Mouse (Mus musculus) liver, embryonic 13.5 days (tissue): Measurements from ENCODE around the gene Spem2. TPM values are rescaled to one million over a fixed set of nuclear protein-coding genes. Genes with fewer than 3 reads are reported as not detected.
A peak's percentile ranks its signal among the peaks of the same experiment; 100 is the strongest.

Source experiments
- ATAC-seq: fragments of 200-750 bp; cut with Nextera tagmentation; 2 replicates; pipeline ENCODE4 v1.8.0; 2017; ENCODE audit warnings: low read depth, mild to moderate bottlenecking, moderate number of reproducible peaks, moderate library complexity
- DNase-seq: peaks from one replicate; pipeline ENCODE4 v3.0.0; 2022
- H3K27ac ChIP-seq: fragments of 300-500 bp; sonication (generic); 2 replicates; pipeline ENCODE4 v1.5.1; 2015; ENCODE audit warnings: moderate library complexity, mild to moderate bottlenecking, inconsistent platforms
- H3K27me3 ChIP-seq: fragments of 300-500 bp; sonication (generic); 2 replicates; pipeline ENCODE4 v1.6.1; 2015; ENCODE audit warnings: mild to moderate bottlenecking, inconsistent platforms
- H3K36me3 ChIP-seq: fragments of 300-500 bp; sonication (generic); 2 replicates; pipeline ENCODE4 v1.6.1; 2015; ENCODE audit warnings: mild to moderate bottlenecking, inconsistent platforms
- H3K4me1 ChIP-seq: fragments of 300-500 bp; sonication (generic); replicated peaks from 2 replicates; pipeline ENCODE4 v1.6.1; 2015; ENCODE audit warnings: inconsistent platforms
- H3K4me2 ChIP-seq: fragments of 300-500 bp; sonication (generic); 2 replicates; pipeline ENCODE4 v1.6.1; 2015; ENCODE audit warnings: inconsistent platforms, mild to moderate bottlenecking, moderate library complexity
- H3K4me3 ChIP-seq: fragments of 300-500 bp; sonication (generic); replicated peaks from 2 replicates; pipeline ENCODE4 v1.5.1; 2015; ENCODE audit warnings: mild to moderate bottlenecking, inconsistent platforms
- H3K9ac ChIP-seq: fragments of 300-500 bp; sonication (generic); 2 replicates; pipeline ENCODE4 v1.6.1; 2015; ENCODE audit warnings: mild to moderate bottlenecking, inconsistent platforms
- H3K9me3 ChIP-seq: fragments of 300-500 bp; sonication (generic); replicated peaks from 2 replicates; pipeline ENCODE4 v1.6.1; 2016; ENCODE audit warnings: inconsistent platforms
- WGBS: fragments of 180-500 bp; shearing (Covaris S2); methylation state at CpG from one replicate; pipeline ENCODE4 v1.1.7; 2015; ENCODE audit not compliant: insufficient replicate concordance; 5-methylcytosine and 5-hydroxymethylcytosine counted together
- polyA plus RNA-seq: library from polyadenylated mRNA; unstranded; fragments of >200 nt; fragmentation: Nextera tagmentation; extraction: Ambion mirVana; gene quantifications from 2 replicates; pipeline ENCODE4 v1.2.1, GENCODE M21; 2015

The Spem2 gene
- polyA plus RNA-seq, 1 experiment from 2014 or later: not detected

GRCm38 (mm10) chr11:69795983-69796435 is 22.3 kb downstream of the Spem2 start:
- DNase-seq (no peak), ATAC-seq (no peak)
- 4% methylated on average over 13 of the region's 13 CpGs for WGBS
- H3K27ac ChIP-seq: no peak overlapping the region
- peak overlapping the region; percentile 59 for H3K4me3 ChIP-seq
- peaks cover 26% of the 10 kb centered on the region for H3K4me1 ChIP-seq
- peak overlapping the region; percentile 94 for H3K4me2 ChIP-seq
- peak overlapping the region; percentile 63 for H3K9ac ChIP-seq
- peaks cover 82% of the 10 kb centered on the region for H3K27me3 ChIP-seq
- H3K36me3 ChIP-seq: no peaks in the 10 kb centered on the region
- H3K9me3 ChIP-seq: no peaks in the 10 kb centered on the region

GRCm38 (mm10) chr11:69795168-69795982 is 22.9 kb downstream of the Spem2 start, which contains the start of gene Chrnb1:
TSS of gene Chrnb1 (minus strand) at chr11:69795943.
- peaks cover 19% of the 10 kb centered on the region for H3K4me1 ChIP-seq
- H3K36me3 ChIP-seq: no peaks in the 10 kb centered on the region
- WGBS: 1% methylated on average over 52 of the region's 52 CpGs
- H3K9me3 ChIP-seq: no peaks in the 10 kb centered on the region
- H3K27me3 ChIP-seq: peaks cover 75% of the 10 kb centered on the region
- H3K9ac ChIP-seq: peak within 1 kb of the TSS; percentile 63
- peak; percentile 99 for ATAC-seq
- H3K4me2 ChIP-seq: peak within 1 kb of the TSS; percentile 94
- DNase-seq: peak; percentile 96
- H3K27ac ChIP-seq: peak within 1 kb of the TSS; percentile 54; the same call in 1 of the 2 replicates
- H3K4me3 ChIP-seq: peak within 1 kb of the TSS; percentile 59

- Histone ChIP-seq H3K4me2 (no peak overlapping the region), H3K9ac (no peak overlapping the region), H3K9me3 (no peaks in the 10 kb centered on the region), H3K4me1 (peaks cover 18% of the 10 kb centered on the region), H3K36me3 (no peaks in the 10 kb centered on the region), H3K27me3 (peaks cover 56% of the 10 kb centered on the region), H3K27ac (no peak overlapping the region), H3K4me3 (no peak overlapping the region)
- WGBS: 40% methylated on average over 5 of the region's 5 CpGs
- ATAC-seq: no peak
- no peak for DNase-seq
Measured at GRCm38 (mm10) chr11:69793429-69793828, 24.8 kb downstream of the Spem2 start.

GRCm38 (mm10) chr11:69791420-69791819 is 26.8 kb downstream of the Spem2 start:
- ATAC-seq (no peak), DNase-seq (no peak)
- Histone ChIP-seq H3K9ac (no peak overlapping the region), H3K4me2 (no peak overlapping the region), H3K4me1 (peaks cover 18% of the 10 kb centered on the region), H3K27me3 (peaks cover 36% of the 10 kb centered on the region), H3K27ac (no peak overlapping the region), H3K4me3 (no peak overlapping the region), H3K36me3 (no peaks in the 10 kb centered on the region), H3K9me3 (no peaks in the 10 kb centered on the region)
- 50% methylated on average over 5 of the region's 5 CpGs for WGBS

GRCm38 (mm10) chr11:69789431-69789830 is 28.8 kb downstream of the Spem2 start:
- H3K27ac ChIP-seq: no peak overlapping the region
- ATAC-seq (no peak), DNase-seq (no peak)
- no peak overlapping the region for H3K4me2 ChIP-seq
- peaks cover 17% of the 10 kb centered on the region for H3K4me1 ChIP-seq
- no peak overlapping the region for H3K4me3 ChIP-seq
- 52% methylated on average over 5 of the region's 5 CpGs for WGBS
- H3K9me3 ChIP-seq: no peaks in the 10 kb centered on the region
- no peak overlapping the region; the same call in 1 of the 2 replicates for H3K9ac ChIP-seq
- no peaks in the 10 kb centered on the region for H3K36me3 ChIP-seq
- H3K27me3 ChIP-seq: peaks cover 28% of the 10 kb centered on the region

GRCm38 (mm10) chr11:69787306-69787705 is 31.0 kb downstream of the Spem2 start:
- Histone ChIP-seq H3K27ac (no peak overlapping the region), H3K4me2 (no peak overlapping the region), H3K4me1 (peaks cover 22% of the 10 kb centered on the region), H3K9me3 (no peaks in the 10 kb centered on the region), H3K27me3 (peaks cover 13% of the 10 kb centered on the region), H3K4me3 (no peak overlapping the region), H3K36me3 (no peaks in the 10 kb centered on the region), H3K9ac (no peak overlapping the region)
- DNase-seq: no peak
- ATAC-seq: no peak
- WGBS: 71% methylated on average over 5 of the region's 5 CpGs

GRCm38 (mm10) chr11:69784793-69785272 is 33.4 kb downstream of the Spem2 start:
- Histone ChIP-seq H3K4me2 (peak overlapping the region; percentile 71), H3K4me1 (peaks cover 22% of the 10 kb centered on the region), H3K9ac (peak overlapping the region; percentile 59), H3K27me3 (peaks cover 24% of the 10 kb centered on the region), H3K27ac (peak overlapping the region; percentile 48), H3K4me3 (peak overlapping the region; percentile 52), H3K36me3 (no peaks in the 10 kb centered on the region), H3K9me3 (no peaks in the 10 kb centered on the region)
- WGBS: 9% methylated on average over 15 of the region's 15 CpGs
- DNase-seq: peak; percentile 64
- peak; percentile 85 for ATAC-seq

GRCm38 (mm10) chr11:69781828-69782227 is 36.4 kb downstream of the Spem2 start:
- Histone ChIP-seq H3K4me2 (no peak overlapping the region), H3K4me1 (peaks cover 17% of the 10 kb centered on the region), H3K27me3 (peaks cover 54% of the 10 kb centered on the region), H3K27ac (no peak overlapping the region), H3K36me3 (no peaks in the 10 kb centered on the region), H3K9me3 (no peaks in the 10 kb centered on the region), H3K4me3 (no peak overlapping the region), H3K9ac (no peak overlapping the region)
- no peak for DNase-seq
- ATAC-seq: no peak
- 31% methylated on average over 4 of the region's 4 CpGs for WGBS

- H3K27ac ChIP-seq: no peak overlapping the region
- peaks cover 71% of the 10 kb centered on the region for H3K27me3 ChIP-seq
- WGBS: 48% methylated on average over 7 of the region's 7 CpGs
- H3K4me1 ChIP-seq: peaks cover under 1% of the 10 kb centered on the region
- ATAC-seq (no peak), DNase-seq (no peak)
- no peak overlapping the region for H3K9ac ChIP-seq
- H3K4me2 ChIP-seq: no peak overlapping the region
- H3K4me3 ChIP-seq: no peak overlapping the region
- H3K36me3 ChIP-seq: 0 out of 2 replicates have a peak, but pooled peaks cover 4% of the 10 kb centered on the region
- H3K9me3 ChIP-seq: no peaks in the 10 kb centered on the region
Measured at GRCm38 (mm10) chr11:69778985-69779384, 39.3 kb downstream of the Spem2 start.

- Histone ChIP-seq H3K4me3 (no peak overlapping the region), H3K27ac (no peak overlapping the region), H3K4me2 (no peak overlapping the region), H3K27me3 (peaks cover 71% of the 10 kb centered on the region), H3K4me1 (no peaks in the 10 kb centered on the region), H3K9ac (no peak overlapping the region), H3K36me3 (0 out of 2 replicates have a peak, but pooled peaks cover 4% of the 10 kb centered on the region), H3K9me3 (no peaks in the 10 kb centered on the region)
- WGBS: 59% methylated on average over 23 of the region's 23 CpGs
- ATAC-seq: no peak
- no peak for DNase-seq
Measured at GRCm38 (mm10) chr11:69778258-69778982, 39.8 kb downstream of the Spem2 start.
